Mouse (Mus musculus): ENCODE measurements around the gene Dnah7c.

Dnah7c gene

DNA sequence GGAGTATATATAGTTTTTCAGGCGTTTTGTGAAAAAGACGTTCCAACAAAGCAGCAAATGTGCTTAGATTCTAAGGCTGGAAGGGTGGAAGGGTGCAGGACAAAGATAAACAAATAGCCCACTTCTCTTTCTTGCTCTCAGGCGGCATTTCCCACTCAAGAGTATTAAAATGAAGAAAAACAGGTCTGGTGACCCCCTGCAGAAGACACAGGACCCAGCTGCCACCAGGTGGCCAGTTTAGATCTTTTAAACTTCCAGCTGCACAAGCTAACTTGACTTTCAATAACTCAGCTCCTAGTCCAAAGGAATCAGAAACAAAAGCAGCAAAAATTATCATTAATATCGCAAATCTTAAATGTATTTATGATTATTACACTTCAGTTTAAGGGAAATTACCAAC is 431.1 kb downstream of the Dnah7c start:
- DNase-seq, result no peak
